Mouse (Mus musculus): ENCODE data around the gene 3110082I17Rik. TPM values are rescaled to one million over a fixed set of nuclear protein-coding genes. Genes with fewer than 3 reads are reported as not detected.

The 3110082I17Rik gene
- polyA plus RNA-seq, 1 experiment from 2014 or later = 15.1 TPM

- WGBS = 67% methylated on average over 14 of the region's 14 CpGs
- Histone ChIP-seq H3K27me3 (no peaks in the 10 kb centered on the region), H3K4me2 (peak overlapping the region; percentile 89), H3K27ac (replicated peaks) (no peak overlapping the region), H3K9me3 (peaks cover 7% of the 10 kb centered on the region), H3K9ac (peak overlapping the region; percentile 88), H3K4me3 (peak overlapping the region; percentile 90), H3K36me3 (peaks cover 34% of the 10 kb centered on the region), H3K4me1 (replicated peaks) (peaks cover 17% of the 10 kb centered on the region)
- ATAC-seq (ENCODE audit: low read depth) = no peak
These were observed 23.0 kb upstream of the 3110082I17Rik start for GRCm38 (mm10) chr5:139483171-139483848.

GRCm38 (mm10) chr5:139480406-139480805 is 20.1 kb upstream of the 3110082I17Rik start:
- ATAC-seq (ENCODE audit: low read depth) = no peak
- Histone ChIP-seq H3K4me2 (no peak overlapping the region), H3K36me3 (peaks cover 62% of the 10 kb centered on the region), H3K9ac (no peak overlapping the region), H3K9me3 (no peaks in the 10 kb centered on the region), H3K27ac (replicated peaks) (no peak overlapping the region), H3K4me3 (no peak overlapping the region), H3K27me3 (no peaks in the 10 kb centered on the region), H3K4me1 (replicated peaks) (peaks cover 17% of the 10 kb centered on the region)
- 96% methylated on average over 10 of the region's 10 CpGs for WGBS

- Histone ChIP-seq H3K4me2 (no peak overlapping the region), H3K9ac (no peak overlapping the region), H3K4me3 (no peak overlapping the region), H3K4me1 (replicated peaks) (peaks cover 17% of the 10 kb centered on the region), H3K27me3 (no peaks in the 10 kb centered on the region), H3K36me3 (peaks cover 75% of the 10 kb centered on the region), H3K27ac (replicated peaks) (no peak overlapping the region), H3K9me3 (no peaks in the 10 kb centered on the region)
- 93% methylated on average over 8 of the region's 8 CpGs for WGBS
- ATAC-seq (ENCODE audit: low read depth) = no peak
These were observed 18.8 kb upstream of the 3110082I17Rik start for GRCm38 (mm10) chr5:139479088-139479487.

GRCm38 (mm10) chr5:139474741-139475140 is 14.4 kb upstream of the 3110082I17Rik start:
- Histone ChIP-seq H3K36me3 (peaks cover 91% of the 10 kb centered on the region), H3K4me3 (no peak overlapping the region), H3K9me3 (no peaks in the 10 kb centered on the region), H3K27me3 (no peaks in the 10 kb centered on the region), H3K27ac (replicated peaks) (0 out of 2 replicates have a peak overlapping the region, but pooled peaks have one; percentile 5), H3K4me2 (no peak overlapping the region), H3K9ac (no peak overlapping the region), H3K4me1 (replicated peaks) (no peaks in the 10 kb centered on the region)
- ATAC-seq (ENCODE audit: low read depth) = peak; percentile 75
- WGBS = 44% methylated on average over 9 of the region's 9 CpGs

GRCm38 (mm10) chr5:139467998-139468397 is 7.7 kb upstream of the 3110082I17Rik start:
- WGBS = 48% methylated on average over 5 of the region's 5 CpGs
- no peak for ATAC-seq (ENCODE audit: low read depth)

GRCm38 (mm10) chr5:139466801-139467200 is 6.5 kb upstream of the 3110082I17Rik start:
- Histone ChIP-seq H3K36me3 (peaks cover 14% of the 10 kb centered on the region), H3K4me2 (no peak overlapping the region), H3K27me3 (no peaks in the 10 kb centered on the region), H3K27ac (replicated peaks) (no peak overlapping the region), H3K9ac (no peak overlapping the region), H3K4me1 (replicated peaks) (no peaks in the 10 kb centered on the region), H3K9me3 (no peaks in the 10 kb centered on the region), H3K4me3 (no peak overlapping the region)
- ATAC-seq (ENCODE audit: low read depth) = no peak
- WGBS = 75% methylated on average over 4 of the region's 4 CpGs

More at GRCm38 (mm10) chr5:139467998-139468397, 7.7 kb upstream of the 3110082I17Rik start:
- no peaks in the 10 kb centered on the region for H3K9me3 ChIP-seq
- H3K9ac ChIP-seq = no peak overlapping the region
- H3K27ac ChIP-seq (replicated peaks) = no peak overlapping the region
- no peak overlapping the region for H3K4me2 ChIP-seq
- H3K4me1 ChIP-seq (replicated peaks) = no peaks in the 10 kb centered on the region
- H3K36me3 ChIP-seq = peaks cover 26% of the 10 kb centered on the region
- H3K27me3 ChIP-seq = no peaks in the 10 kb centered on the region
- no peak overlapping the region for H3K4me3 ChIP-seq

- no peak for ATAC-seq (ENCODE audit: low read depth)
- Histone ChIP-seq H3K4me2 (no peak overlapping the region), H3K4me3 (no peak overlapping the region), H3K36me3 (peaks cover 9% of the 10 kb centered on the region), H3K9me3 (no peaks in the 10 kb centered on the region), H3K27ac (replicated peaks) (no peak overlapping the region), H3K27me3 (no peaks in the 10 kb centered on the region), H3K9ac (no peak overlapping the region), H3K4me1 (replicated peaks) (no peaks in the 10 kb centered on the region)
- WGBS = 74% methylated on average over 2 of the region's 2 CpGs
These were observed 6.0 kb upstream of the 3110082I17Rik start for GRCm38 (mm10) chr5:139466373-139466772.

GRCm38 (mm10) chr5:139464874-139465273 is 4.5 kb upstream of the 3110082I17Rik start:
- WGBS = 79% methylated on average over 4 of the region's 4 CpGs
- peaks cover 8% of the 10 kb centered on the region for H3K4me1 ChIP-seq (replicated peaks)
- no peak overlapping the region for H3K4me2 ChIP-seq
- no peaks in the 10 kb centered on the region for H3K36me3 ChIP-seq
- H3K27me3 ChIP-seq = no peaks in the 10 kb centered on the region
- no peak overlapping the region for H3K27ac ChIP-seq (replicated peaks)
- H3K4me3 ChIP-seq = no peak overlapping the region
- no peak for ATAC-seq (ENCODE audit: low read depth)
- H3K9me3 ChIP-seq = no peaks in the 10 kb centered on the region
- no peak overlapping the region for H3K9ac ChIP-seq

- Histone ChIP-seq H3K27me3 (no peaks in the 10 kb centered on the region), H3K27ac (replicated peaks) (no peak overlapping the region), H3K4me1 (replicated peaks) (peaks cover 15% of the 10 kb centered on the region), H3K9ac (peak overlapping the region; percentile 76), H3K36me3 (peaks cover 4% of the 10 kb centered on the region; the same call in 1 of the 2 replicates), H3K9me3 (no peaks in the 10 kb centered on the region), H3K4me3 (peak overlapping the region; percentile 66), H3K4me2 (peak overlapping the region; percentile 78)
- 8% methylated on average over 10 of the region's 10 CpGs for WGBS
- peak; percentile 47 for ATAC-seq (ENCODE audit: low read depth)
These were observed 389 bp downstream of the 3110082I17Rik start for GRCm38 (mm10) chr5:139459938-139460337.

GRCm38 (mm10) chr5:139457241-139457640 is 3.1 kb downstream of the 3110082I17Rik start:
- Histone ChIP-seq H3K27me3 (no peaks in the 10 kb centered on the region), H3K4me2 (no peak overlapping the region), H3K4me3 (no peak overlapping the region), H3K4me1 (replicated peaks) (peaks cover 28% of the 10 kb centered on the region), H3K9me3 (no peaks in the 10 kb centered on the region), H3K27ac (replicated peaks) (no peak overlapping the region), H3K36me3 (peaks cover 10% of the 10 kb centered on the region; the same call in 1 of the 2 replicates), H3K9ac (no peak overlapping the region)
- no peak for ATAC-seq (ENCODE audit: low read depth)
- 89% methylated on average over 8 of the region's 8 CpGs for WGBS

GRCm38 (mm10) chr5:139455166-139455565 is 5.2 kb downstream of the 3110082I17Rik start:
- ATAC-seq (ENCODE audit: low read depth) = no peak
- Histone ChIP-seq H3K27me3 (no peaks in the 10 kb centered on the region), H3K9me3 (no peaks in the 10 kb centered on the region), H3K4me3 (no peak overlapping the region), H3K4me1 (replicated peaks) (peaks cover 28% of the 10 kb centered on the region), H3K36me3 (peaks cover 10% of the 10 kb centered on the region; the same call in 1 of the 2 replicates), H3K27ac (replicated peaks) (no peak overlapping the region), H3K4me2 (no peak overlapping the region), H3K9ac (no peak overlapping the region)
- WGBS = 94% methylated on average over 12 of the region's 12 CpGs

- ATAC-seq (ENCODE audit: low read depth) = no peak
- Histone ChIP-seq H3K4me1 (replicated peaks) (peaks cover 32% of the 10 kb centered on the region), H3K27me3 (no peaks in the 10 kb centered on the region), H3K27ac (replicated peaks) (no peak overlapping the region; the same call in 1 of the 2 replicates), H3K4me3 (no peak overlapping the region), H3K9me3 (no peaks in the 10 kb centered on the region), H3K9ac (no peak overlapping the region), H3K4me2 (no peak overlapping the region), H3K36me3 (peaks cover 10% of the 10 kb centered on the region; the same call in 1 of the 2 replicates)
- WGBS = 81% methylated on average over 10 of the region's 10 CpGs
These were observed 7.3 kb downstream of the 3110082I17Rik start for GRCm38 (mm10) chr5:139453031-139453430.
